7 mouse cellular contexts compared by ENCODE assay signal in the genomic region with DNA sequence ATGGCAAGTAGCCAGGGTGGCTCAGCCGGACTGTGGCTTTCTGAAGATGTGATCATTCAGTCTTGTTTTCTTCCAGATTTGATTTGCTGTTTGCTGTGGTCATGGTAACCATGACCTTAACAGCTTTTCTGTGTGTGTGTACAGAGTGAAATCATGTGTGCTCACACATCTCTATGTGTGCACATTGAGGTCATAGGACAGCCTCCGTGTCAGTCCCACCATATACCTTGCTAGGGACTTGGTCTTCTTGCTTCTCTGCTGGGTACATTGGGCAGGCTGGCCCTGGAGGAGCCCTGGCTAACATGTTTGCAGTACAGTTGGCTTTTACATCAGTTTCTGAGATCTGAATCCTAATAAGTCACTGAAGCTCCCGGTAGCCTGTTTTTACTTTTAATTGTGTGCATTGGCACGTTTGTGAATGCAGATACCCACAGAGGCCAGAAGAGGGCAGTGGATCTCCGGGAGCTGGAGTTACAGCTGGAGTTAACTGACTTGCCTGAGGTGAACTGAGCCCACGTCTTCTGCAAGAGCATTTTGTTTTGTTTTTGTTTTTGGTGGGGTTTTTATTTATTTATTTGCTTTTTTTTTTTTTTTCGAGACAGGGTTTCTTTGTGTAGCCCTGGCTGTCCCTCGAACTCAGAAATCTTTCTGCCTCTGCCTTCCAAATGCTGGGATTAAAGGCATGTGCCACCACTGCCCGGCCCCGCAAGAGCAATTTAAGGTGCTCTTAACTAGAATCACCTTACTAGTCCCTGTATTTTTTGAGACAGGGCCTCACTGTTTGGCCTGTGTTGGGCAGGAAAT. TPM values are rescaled to one million over a fixed set of nuclear protein-coding genes. Genes with fewer than 3 reads are reported as not detected.
DNase-seq lines count a peak whose midpoint lies in the region; ATAC-seq and TF ChIP-seq lines count a peak whose summit lies in the region.

No protein-coding gene starts in this region.

- TF ChIP-seq POLR2A in MEL (IDR thresholded peaks at IDR 0.05; ENCODE audit: control insufficient read depth in 1 of 2, insufficient read depth in 1 of 2, low read depth in 1 of 2, low read length in 2 of 2, poor library complexity in 1 of 2) = 0 out of 4 replicates have a peak, but pooled peaks of 1 of the 2 experiments have one; percentile 33
- TF ChIP-seq POLR2A in bone marrow macrophage, adult 2 months (IDR thresholded peaks at IDR 0.05; ENCODE audit: borderline replicate concordance, low read depth, low read length) = no peak

- peaks cover 53% of the 10 kb centered on the region for H3K36me3 ChIP-seq in liver, embryonic 12.5 days
- peaks cover 0 to 7% of the 10 kb centered on the region in 2 experiments; a peak in 2 of 4 replicates for H3K36me3 ChIP-seq in MEL (ENCODE audit: control insufficient read depth in 1 of 2, insufficient read depth in 2 of 2, low read length in 2 of 2)
- H3K36me3 ChIP-seq in limb, embryonic 10.5 days = peaks cover 27% of the 10 kb centered on the region

- H3K4me3 ChIP-seq in liver, embryonic 12.5 days = no peak overlapping the region
- no peak overlapping the region for H3K4me3 ChIP-seq in MEL (ENCODE audit: control insufficient read depth in 1 of 2, insufficient read depth in 1 of 2, low read depth in 2 of 2, low read length in 2 of 2)
- H3K4me3 ChIP-seq in bone marrow macrophage, adult 2 months (ENCODE audit: insufficient read depth, low read length) = no peak overlapping the region
- H3K4me3 ChIP-seq in limb, embryonic 10.5 days = no peak overlapping the region

- H3K27ac ChIP-seq in liver, embryonic 12.5 days = no peak overlapping the region
- no peak overlapping the region for H3K27ac ChIP-seq in MEL (ENCODE audit: control insufficient read depth, low read depth, low read length)
- peak overlapping the region; percentile 4; the same call in 1 of the 2 replicates for H3K27ac ChIP-seq in bone marrow macrophage, adult 2 months (ENCODE audit: insufficient read depth, low read depth, low read length)
- H3K27ac ChIP-seq in limb, embryonic 10.5 days = no peak overlapping the region

- peak; percentile 82 to 90 (median 89) for TF ChIP-seq CTCF in MEL (IDR thresholded peaks at IDR 0.05 in 2 of 3, conservative IDR thresholded peaks at IDR 0.05 in 1 of 3; ENCODE audit: control insufficient read depth in 1 of 3, insufficient read depth in 1 of 3, low read depth in 2 of 3, low read length in 3 of 3, poor library complexity in 1 of 3, severe bottlenecking in 1 of 3)
- TF ChIP-seq CTCF in bone marrow macrophage, adult 2 months (IDR thresholded peaks at IDR 0.05; ENCODE audit: low read depth, low read length) = peak; percentile 35

- TF ChIP-seq EP300 in MEL (IDR thresholded peaks at IDR 0.05; ENCODE audit: low read depth in 1 of 2, low read length in 2 of 2) = no peak

- no peaks in the 10 kb centered on the region for H3K4me1 ChIP-seq in liver, embryonic 12.5 days
- H3K4me1 ChIP-seq in MEL (ENCODE audit: control insufficient read depth in 1 of 2, insufficient read depth in 2 of 2, low read length in 2 of 2) = no peaks in the 10 kb centered on the region
- H3K4me1 ChIP-seq in bone marrow macrophage, adult 2 months (ENCODE audit: control insufficient read depth, insufficient read depth, low read length) = peaks cover 15% of the 10 kb centered on the region
- no peaks in the 10 kb centered on the region for H3K4me1 ChIP-seq in limb, embryonic 10.5 days

- ATAC-seq in liver, embryonic 12.5 days = no peak

- 54% methylated on average over 10 of the region's 10 CpGs for WGBS in liver, embryonic 12.5 days (ENCODE audit: insufficient replicate concordance)
- WGBS in limb, embryonic 10.5 days = 62% methylated on average over 10 of the region's 10 CpGs

- H3K79me2 ChIP-seq in MEL (ENCODE audit: control insufficient read depth, insufficient read depth, low read length, poor library complexity) = no peaks in the 10 kb centered on the region

- H3K4me2 ChIP-seq in liver, embryonic 12.5 days = no peak overlapping the region

- peak; percentile 51 for DNase-seq in liver
- peak; percentile 87 for DNase-seq in MEL (ENCODE audit: low read depth, low spot score)
- DNase-seq in gastrocnemius, postnatal 25 days = peak; percentile 18
- peak; percentile 38 for DNase-seq in limb, embryonic 10.5 days (ENCODE audit: low spot score)
- peak; percentile 24 to 39 for DNase-seq in right cerebral cortex, adult 2 months (ENCODE audit: low spot score in 2 of 2)

- TF ChIP-seq RAD21 in MEL (IDR thresholded peaks at IDR 0.05; ENCODE audit: low read depth, low read length) = peak; percentile 90

- no peaks in the 10 kb centered on the region for H3K9me3 ChIP-seq in liver, embryonic 12.5 days (replicated peaks)
- H3K9me3 ChIP-seq in MEL (replicated peaks; ENCODE audit: insufficient read depth, low read length) = no peaks in the 10 kb centered on the region
- H3K9me3 ChIP-seq in limb, embryonic 10.5 days (replicated peaks) = no peaks in the 10 kb centered on the region

- no peaks in the 10 kb centered on the region for H3K27me3 ChIP-seq in liver, embryonic 12.5 days (replicated peaks)
- no peaks in the 10 kb centered on the region for H3K27me3 ChIP-seq in MEL (ENCODE audit: control insufficient read depth in 1 of 2, insufficient read depth in 2 of 2, low read length in 2 of 2)
- no peaks in the 10 kb centered on the region for H3K27me3 ChIP-seq in limb, embryonic 10.5 days (ENCODE audit: low read depth, poor library complexity, severe bottlenecking)

- H3K9ac ChIP-seq in liver, embryonic 12.5 days = no peak overlapping the region
- no peak overlapping the region for H3K9ac ChIP-seq in MEL (ENCODE audit: control insufficient read depth, low read depth, low read length, poor library complexity, severe bottlenecking)

TF ChIP-seq in MEL, 35 proteins besides CTCF, POLR2A, EP300 and RAD21:
- TF ChIP-seq E2F4 (IDR thresholded peaks at IDR 0.05; ENCODE audit: borderline replicate concordance, low read depth, low read length) (no peak), MAFK (IDR thresholded peaks at IDR 0.05; ENCODE audit: borderline replicate concordance, low read depth, low read length) (no peak), MYC (IDR thresholded peaks at IDR 0.05; ENCODE audit: low read depth, low read length) (0 out of 2 replicates have a peak, but pooled peaks have one; percentile 41), USF2 (IDR thresholded peaks at IDR 0.05; ENCODE audit: borderline replicate concordance in 1 of 2, insufficient read depth in 1 of 2, low read depth in 1 of 2, low read length in 2 of 2) (no peak), SMC3 (IDR thresholded peaks at IDR 0.05; ENCODE audit: low read depth, low read length) (peak; percentile 84), MYB (IDR thresholded peaks at IDR 0.05; ENCODE audit: low read depth, low read length) (no peak), SIN3A (IDR thresholded peaks at IDR 0.05; ENCODE audit: low read length) (peak; percentile 68), MAX (IDR thresholded peaks at IDR 0.05; ENCODE audit: low read length) (0 out of 2 replicates have a peak, but pooled peaks have one; percentile 21), POLR2AphosphoS5 (IDR thresholded peaks at IDR 0.05; ENCODE audit: borderline replicate concordance, low read depth, low read length) (no peak), MXI1 (IDR thresholded peaks at IDR 0.05; ENCODE audit: low read depth, low read length) (0 out of 2 replicates have a peak, but pooled peaks have one; percentile 50), ZC3H11A (IDR thresholded peaks at IDR 0.05; ENCODE audit: low read depth, low read length) (peak; percentile 86), GATA1 (IDR thresholded peaks at IDR 0.05; ENCODE audit: low read depth, low read length) (no peak), TBP (IDR thresholded peaks at IDR 0.05; ENCODE audit: low read depth, low read length) (0 out of 2 replicates have a peak, but pooled peaks have one; percentile 26), ZNF384 (IDR thresholded peaks at IDR 0.05; ENCODE audit: low read depth, low read length) (peak; percentile 63), BHLHE40 (IDR thresholded peaks at IDR 0.05; ENCODE audit: borderline replicate concordance, low read depth, low read length) (peak; percentile 35; the same call in 1 of the 2 replicates), USF1 (IDR thresholded peaks at IDR 0.05; ENCODE audit: low read depth, low read length) (no peak), POLR2AphosphoS2 (IDR thresholded peaks at IDR 0.05; ENCODE audit: low read length) (peak; percentile 63), HCFC1 (IDR thresholded peaks at IDR 0.05; ENCODE audit: low read depth, low read length) (0 out of 2 replicates have a peak, but pooled peaks have one; percentile 39)
TF ChIP-seq in MEL: peak in this region for 11.

RNA-seq across cellular contexts. Expression of gene Crlf3, which starts 38.0 kb away (rescaled TPM):
- polyA plus RNA-seq in liver, embryonic 12.5 days (2016; fragmentation: Nextera tagmentation; extraction: Ambion mirVana) = 109 and 111 TPM in 2 replicates
- 104 and 107 TPM in 2 replicates for total RNA-seq in MEL (2012; rRNA removed)
- 10 to 100 TPM in 1 of 2 experiments, not detected in 1; 71.7 TPM for polyA plus RNA-seq in MEL (2012; ENCODE audit: insufficient read depth in 1 of 2, insufficient read length in 2 of 2, low read depth in 1 of 2, low replicate concordance in 2 of 2, missing spikeins in 1 of 2)
- polyA plus RNA-seq in bone marrow macrophage, adult 2 months (2012; ENCODE audit: insufficient read depth, insufficient read length, missing spikeins) = 81.6 and 84.6 TPM in 2 replicates
- total RNA-seq in gastrocnemius, postnatal 25 days (2021) = 1 to 10 TPM; 6.6 to 7.7 TPM
- 57.9 and 58.2 TPM in 2 replicates for polyA plus RNA-seq in limb, embryonic 10.5 days (2016; fragmentation: Nextera tagmentation; extraction: Ambion mirVana)

RNA-seq across cellular contexts. Expression of gene Atad5, which starts 46.4 kb away (rescaled TPM):
- 15.0 and 15.9 TPM in 2 replicates for polyA plus RNA-seq in liver, embryonic 12.5 days (2016; fragmentation: Nextera tagmentation; extraction: Ambion mirVana)
- 22.1 and 22.6 TPM in 2 replicates for total RNA-seq in MEL (2012; rRNA removed)
- polyA plus RNA-seq in MEL (2012; ENCODE audit: insufficient read depth in 1 of 2, insufficient read length in 2 of 2, low read depth in 1 of 2, low replicate concordance in 2 of 2, missing spikeins in 1 of 2) = 10 to 100 TPM; 17.1 to 66.9 TPM
- polyA plus RNA-seq in bone marrow macrophage, adult 2 months (2012; ENCODE audit: insufficient read depth, insufficient read length, missing spikeins) = 6.6 and 6.7 TPM in 2 replicates
- under 1 TPM; 0.72 to 0.99 TPM for total RNA-seq in gastrocnemius, postnatal 25 days (2021)
- polyA plus RNA-seq in limb, embryonic 10.5 days (2016; fragmentation: Nextera tagmentation; extraction: Ambion mirVana) = 17.2 and 19.9 TPM in 2 replicates

RNA-seq across cellular contexts. Expression of gene Suz12, which starts 49.9 kb away (rescaled TPM):
- 25.1 and 28.0 TPM in 2 replicates for polyA plus RNA-seq in liver, embryonic 12.5 days (2016; fragmentation: Nextera tagmentation; extraction: Ambion mirVana)
- total RNA-seq in MEL (2012; rRNA removed) = 33.2 and 35.6 TPM in 2 replicates
- polyA plus RNA-seq in MEL (2012; ENCODE audit: insufficient read depth in 1 of 2, insufficient read length in 2 of 2, low read depth in 1 of 2, low replicate concordance in 2 of 2, missing spikeins in 1 of 2) = 100 to 1,000 TPM in 1 of 2 experiments, 10 to 100 TPM in 1; 43.9 to 191 TPM
- 40.8 and 52.0 TPM in 2 replicates for polyA plus RNA-seq in bone marrow macrophage, adult 2 months (2012; ENCODE audit: insufficient read depth, insufficient read length, missing spikeins)
- 10 to 100 TPM; 16.9 to 17.6 TPM for total RNA-seq in gastrocnemius, postnatal 25 days (2021)
- polyA plus RNA-seq in limb, embryonic 10.5 days (2016; fragmentation: Nextera tagmentation; extraction: Ambion mirVana) = 21.1 and 22.5 TPM in 2 replicates

Comparison
In these comparisons a context has a peak if more than half of its experiments do, and no peak if none do; other contexts are left out.
1. DNase-seq: peak in every context shown above with its lines; median percentile 87 in MEL; 51 in liver; 38 in limb, embryonic 10.5 days; 32 in right cerebral cortex, adult 2 months; 18 in gastrocnemius, postnatal 25 days.